Mouse (Mus musculus) spleen, postnatal 36 days (tissue): ENCODE measurements around the gene Manbal.

Experiments used
- DNase-seq, 2 experiments: peaks; one replicate each; pipeline ENCODE4 v3.0.0; 2022; ENCODE audit warnings: low spot score in 2 of 2, mixed read lengths in 1 of 2

The Manbal gene

DNA sequence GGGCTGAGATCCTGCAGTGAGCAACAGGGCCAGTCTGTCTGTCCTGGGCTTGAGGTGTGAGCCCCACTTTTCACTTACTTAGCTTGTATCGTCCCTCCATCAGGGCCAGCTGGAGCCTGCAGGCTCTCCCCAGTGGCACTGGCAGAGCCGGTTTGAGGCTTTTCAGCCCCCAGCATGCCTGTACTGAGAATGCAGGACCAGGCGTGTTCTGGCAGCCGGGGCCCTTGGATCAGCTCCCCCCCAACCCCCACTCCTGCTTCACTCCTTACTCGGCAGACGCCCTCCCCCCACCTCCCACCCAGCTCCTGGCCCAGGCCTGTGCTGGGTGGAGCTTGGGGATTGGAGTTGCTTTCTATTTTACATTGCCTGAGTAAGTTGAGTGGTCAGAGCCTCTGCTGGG is 67.1 kb downstream of the Manbal start:
- DNase-seq = no peak

GRCm38 (mm10) chr2:157436496-157436895 is 69.1 kb downstream of the Manbal start:
- no peak for DNase-seq

- no peak for DNase-seq
These were observed 69.7 kb downstream of the Manbal start for GRCm38 (mm10) chr2:157437123-157437522.

GRCm38 (mm10) chr2:157441363-157441762 is 74.0 kb downstream of the Manbal start:
- DNase-seq = no peak
